Mouse (Mus musculus): ENCODE data around the gene Zfp628.
A peak's percentile ranks its signal among the peaks of the same experiment; 100 is the strongest.

Gene Zfp628

DNA sequence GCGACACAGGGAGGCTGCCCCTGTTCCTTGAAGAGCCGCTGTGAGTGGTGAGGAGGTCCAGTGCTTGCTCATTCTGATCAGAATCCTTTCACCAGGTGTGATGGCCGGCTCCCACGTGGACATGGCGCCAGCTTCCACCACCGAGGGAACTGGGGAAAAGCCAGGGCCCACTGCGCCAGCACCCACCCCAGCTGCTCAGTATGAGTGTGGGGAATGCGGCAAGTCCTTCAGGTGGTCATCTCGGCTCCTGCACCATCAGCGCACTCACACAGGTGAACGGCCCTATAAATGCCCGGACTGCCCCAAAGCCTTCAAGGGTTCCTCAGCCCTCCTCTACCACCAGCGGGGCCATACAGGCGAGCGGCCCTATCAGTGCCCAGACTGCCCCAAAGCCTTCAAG is 3.7 kb downstream of the Zfp628 start:
- no peak for DNase-seq (ENCODE audit: low spot score)

DNA sequence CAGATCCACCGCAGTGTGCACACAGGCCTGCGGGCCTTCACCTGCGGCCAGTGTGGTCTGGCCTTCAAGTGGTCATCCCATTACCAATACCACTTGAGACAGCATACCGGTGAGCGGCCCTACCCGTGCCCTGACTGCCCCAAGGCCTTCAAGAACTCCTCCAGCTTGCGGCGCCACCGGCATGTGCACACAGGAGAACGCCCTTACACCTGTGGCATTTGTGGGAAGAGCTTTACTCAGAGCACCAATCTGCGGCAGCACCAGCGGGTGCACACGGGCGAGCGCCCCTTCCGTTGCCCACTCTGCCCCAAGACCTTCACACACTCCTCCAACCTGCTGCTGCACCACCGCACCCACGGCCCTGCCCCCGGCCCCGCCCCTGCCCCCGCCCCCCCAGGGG is 4.1 kb downstream of the Zfp628 start:
- no peak for DNase-seq (ENCODE audit: low spot score)

DNA sequence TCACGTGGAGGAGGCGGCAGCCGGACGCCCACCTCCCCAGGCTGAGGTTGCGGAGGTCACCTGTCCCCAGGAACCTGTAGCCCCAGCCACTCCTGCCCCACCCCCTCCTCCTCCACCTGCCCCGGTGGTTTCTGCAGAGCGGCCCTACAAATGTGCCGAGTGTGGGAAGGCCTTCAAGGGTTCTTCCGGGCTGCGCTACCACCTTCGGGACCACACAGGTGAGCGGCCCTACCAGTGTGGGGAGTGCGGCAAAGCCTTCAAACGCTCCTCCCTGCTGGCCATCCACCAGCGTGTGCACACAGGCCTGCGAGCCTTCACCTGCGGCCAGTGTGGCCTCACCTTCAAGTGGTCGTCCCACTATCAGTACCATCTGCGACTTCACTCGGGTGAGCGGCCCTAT is 5.0 kb downstream of the Zfp628 start:
- DNase-seq (ENCODE audit: low spot score): no peak

DNA sequence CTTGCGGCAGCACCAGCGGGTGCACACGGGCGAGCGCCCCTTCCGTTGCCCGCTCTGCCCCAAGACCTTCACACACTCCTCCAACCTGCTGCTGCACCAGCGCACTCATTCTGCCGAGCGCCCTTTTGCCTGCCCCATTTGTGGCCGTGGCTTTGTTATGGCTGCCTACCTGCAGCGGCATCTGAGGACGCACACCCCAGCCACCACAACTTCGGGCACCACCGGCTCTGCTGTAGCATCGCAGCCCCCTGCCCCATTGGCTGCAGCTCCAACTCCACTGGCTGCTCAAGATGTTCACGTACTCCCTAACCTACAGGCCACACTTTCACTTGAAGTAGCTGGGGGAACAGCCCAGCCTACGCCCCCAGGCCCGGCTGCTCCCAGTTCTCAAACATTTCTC is 5.5 kb downstream of the Zfp628 start:
- no peak for DNase-seq (ENCODE audit: low spot score)

DNA sequence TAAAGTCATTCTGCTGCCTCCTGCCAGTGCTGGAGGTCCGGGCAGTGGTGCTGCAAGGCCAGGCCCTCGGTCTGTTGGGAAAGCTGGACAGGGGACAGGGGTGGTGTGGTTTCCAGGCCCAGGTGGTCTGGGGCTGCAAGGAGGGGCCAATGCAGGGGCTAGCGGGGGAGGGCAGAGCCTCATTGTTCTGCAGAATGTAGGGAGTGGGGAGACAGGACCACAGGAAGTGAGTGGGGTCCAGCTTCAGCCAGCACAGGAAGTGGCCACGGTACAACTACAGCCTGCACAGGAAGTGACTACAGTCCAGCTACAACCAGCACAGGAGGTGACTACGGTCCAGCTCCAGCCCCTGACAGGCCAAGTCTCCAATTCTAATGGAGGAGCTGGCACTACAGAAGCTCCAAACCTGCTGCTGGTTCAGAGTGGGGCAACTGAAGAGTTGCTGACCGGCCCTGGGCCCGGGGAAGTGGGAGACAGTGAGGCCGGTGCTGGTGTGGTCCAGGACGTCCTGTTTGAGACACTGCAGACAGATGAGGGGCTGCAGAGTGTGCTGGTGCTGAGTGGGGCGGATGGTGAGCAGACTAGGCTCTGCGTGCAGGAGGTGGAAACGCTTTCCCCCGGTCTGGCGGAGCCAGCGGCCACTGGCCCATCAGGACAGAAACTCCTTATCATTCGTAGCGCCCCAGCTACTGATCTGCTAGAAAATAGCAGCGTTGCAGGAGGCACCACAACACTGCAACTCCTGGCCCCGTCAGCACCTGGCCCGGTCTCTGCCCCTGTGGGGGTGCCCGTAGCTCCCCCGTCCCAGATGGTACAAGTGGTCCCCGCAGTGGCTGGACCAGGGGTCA is 6.2 kb downstream of the Zfp628 start:
- DNase-seq (ENCODE audit: low spot score): no peak

DNA sequence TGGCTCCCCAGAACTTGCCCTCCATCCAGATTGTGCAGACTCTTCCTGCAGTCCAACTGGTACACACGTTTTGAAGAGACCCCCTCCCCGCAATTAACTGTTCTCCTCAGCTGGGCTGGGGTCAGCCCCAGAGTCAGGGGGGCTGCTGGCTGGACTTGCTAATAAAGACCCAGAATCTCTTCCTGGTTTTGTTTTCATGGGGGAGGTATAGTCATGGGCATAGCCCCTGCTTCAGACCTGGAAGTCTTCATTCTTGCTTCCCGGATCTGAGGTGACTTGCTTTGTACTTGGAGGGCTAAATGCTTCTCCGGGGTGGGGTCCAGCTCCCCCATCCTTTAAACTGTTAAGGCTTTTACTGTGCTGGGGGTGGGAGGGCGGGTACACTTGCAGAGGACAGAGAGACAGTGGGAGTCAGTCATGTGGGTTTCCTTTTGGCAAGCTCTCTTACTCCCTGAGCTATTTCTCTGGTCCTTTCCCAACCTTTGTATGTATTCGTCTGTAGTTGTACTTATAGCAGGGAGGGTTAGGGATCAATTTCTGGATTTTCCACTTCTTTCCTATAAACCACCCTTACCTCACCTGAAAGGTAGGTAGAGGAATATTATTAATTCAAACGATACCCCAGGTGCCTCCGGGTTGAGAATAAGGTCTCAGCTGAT is 6.9 kb downstream of the Zfp628 start, which contains the start of gene Nat14:
TSS of gene Nat14 (plus strand) at position 205 of the 659 bp plus-strand sequence.
- no peak for DNase-seq (ENCODE audit: low spot score)

DNA sequence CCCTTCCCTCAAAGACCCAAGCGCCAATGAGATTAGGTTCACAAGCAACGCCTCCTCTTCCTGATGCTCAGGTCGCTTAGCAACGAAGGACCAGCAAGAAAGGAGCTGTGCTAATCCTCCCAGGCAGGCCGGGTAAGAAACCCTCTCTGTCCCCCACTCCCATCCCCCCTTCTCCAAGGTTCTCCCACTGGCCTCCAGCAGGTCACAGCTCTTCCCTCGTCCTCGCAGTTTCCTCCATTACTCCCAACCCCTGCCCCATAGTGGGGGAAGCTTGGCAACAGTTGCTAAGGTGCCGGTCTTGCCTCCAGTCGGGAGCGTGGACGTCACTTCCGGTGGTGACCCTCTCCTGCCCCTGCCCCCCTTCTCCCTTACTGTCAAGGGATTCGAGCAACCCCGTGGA is 7.5 kb downstream of the Zfp628 start:
- DNase-seq (ENCODE audit: low spot score): no peak

DNA sequence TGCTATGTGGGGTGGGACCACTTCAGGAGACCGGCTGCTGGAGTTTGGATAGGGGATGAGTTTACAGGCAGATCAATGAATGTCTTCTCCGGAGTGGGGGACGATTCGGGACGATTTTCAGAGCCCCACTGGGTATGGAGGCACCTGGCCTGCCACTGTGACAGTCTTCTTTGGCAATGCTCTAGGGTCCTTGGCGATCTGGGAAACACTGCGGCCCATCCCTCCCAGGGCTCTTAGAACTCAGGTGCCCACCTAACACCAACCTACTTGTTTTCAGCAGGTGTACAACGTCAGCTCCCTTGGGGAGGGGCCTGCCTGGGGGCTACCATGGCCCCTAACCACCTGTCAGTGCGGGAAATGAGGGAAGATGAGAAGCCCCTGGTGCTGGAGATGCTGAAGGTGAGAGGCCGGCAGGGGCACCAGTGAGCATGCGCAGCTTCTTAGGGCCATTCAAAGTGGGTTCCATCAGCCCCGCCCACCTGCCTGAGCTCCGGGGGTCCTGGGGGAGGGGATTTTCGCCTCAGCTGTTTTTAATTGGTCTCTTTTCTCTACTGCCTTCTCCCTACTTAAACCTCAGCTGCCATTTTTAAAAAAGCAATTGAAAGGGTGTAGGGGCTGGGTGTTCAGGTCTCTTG is 8.0 kb downstream of the Zfp628 start:
- no peak for DNase-seq (ENCODE audit: low spot score)

DNA sequence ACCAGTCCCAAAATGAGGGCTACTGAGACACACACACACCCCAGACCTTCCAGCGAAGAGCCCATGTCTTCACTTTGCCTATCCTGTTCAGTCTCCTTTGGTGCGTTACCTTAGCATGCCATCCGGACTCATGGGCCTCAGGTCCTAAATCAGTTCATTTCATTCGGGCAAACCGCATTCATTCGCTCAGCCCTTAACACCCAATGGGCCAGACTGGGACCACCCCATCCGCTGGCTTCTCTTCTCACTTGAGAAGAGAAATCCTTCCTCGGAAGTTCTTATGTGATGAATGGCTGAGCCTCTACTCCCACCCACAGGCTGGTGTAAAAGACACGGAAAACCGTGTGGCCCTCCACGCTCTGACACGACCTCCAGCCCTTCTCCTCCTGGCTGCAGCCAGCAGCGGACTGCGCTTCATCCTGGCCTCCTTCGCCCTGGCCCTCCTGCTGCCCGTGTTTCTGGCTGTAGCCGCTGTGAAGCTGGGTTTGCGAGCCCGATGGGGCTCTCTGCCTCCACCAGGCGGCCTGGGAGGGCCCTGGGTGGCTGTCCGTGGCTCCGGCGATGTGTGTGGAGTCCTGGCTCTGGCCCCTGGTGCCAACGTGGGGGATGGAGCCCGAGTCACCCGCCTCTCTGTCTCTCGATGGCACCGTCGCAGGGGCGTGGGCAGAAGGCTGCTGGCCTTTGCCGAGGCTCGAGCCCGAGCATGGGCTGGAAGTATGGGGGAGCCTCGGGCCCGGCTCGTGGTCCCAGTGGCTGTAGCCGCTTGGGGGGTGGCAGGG is 8.8 kb downstream of the Zfp628 start:
- DNase-seq (ENCODE audit: low spot score): no peak

DNA sequence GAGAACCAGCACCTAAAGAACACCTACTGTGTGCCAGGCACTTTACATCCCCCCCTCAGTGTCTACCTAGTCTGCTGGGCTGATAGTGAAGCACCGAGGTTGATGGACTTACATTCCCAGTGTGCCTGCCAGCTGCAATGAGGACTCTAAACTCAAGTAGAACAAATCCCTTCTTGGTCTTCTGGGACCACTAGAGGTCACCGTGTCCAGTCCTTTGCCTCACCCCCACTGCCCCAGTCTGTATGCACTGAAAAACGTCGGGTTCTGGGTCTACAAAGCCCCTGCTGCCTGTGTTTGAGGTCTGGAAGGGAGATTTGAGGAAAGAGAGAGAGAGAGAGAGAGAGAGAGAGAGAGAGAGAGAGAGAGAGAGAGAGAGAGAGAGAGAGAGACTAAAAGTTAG is 9.5 kb downstream of the Zfp628 start:
- no peak for DNase-seq (ENCODE audit: low spot score)

DNA sequence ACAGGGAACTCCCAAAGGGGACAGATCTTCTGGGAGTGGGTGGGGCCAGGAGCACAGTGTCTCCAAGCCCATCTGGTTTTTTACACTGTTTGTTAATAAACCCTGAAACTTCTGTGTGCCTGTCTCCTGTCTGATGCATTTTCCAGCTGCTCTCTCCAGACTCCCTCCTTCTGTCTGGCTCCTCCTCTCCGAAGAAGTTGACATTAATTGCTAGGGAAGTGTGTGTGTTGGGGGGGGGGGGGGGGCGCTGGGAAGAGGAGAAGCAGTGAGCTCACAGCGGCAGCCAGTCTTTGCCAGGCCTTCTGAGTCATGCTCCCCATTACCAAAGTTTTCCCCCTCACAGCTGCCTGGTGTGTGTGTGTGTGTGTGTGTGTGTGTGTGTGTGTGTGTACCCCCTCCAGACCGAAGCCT is 9.9 kb downstream of the Zfp628 start:
- no peak for DNase-seq (ENCODE audit: low spot score)

DNA sequence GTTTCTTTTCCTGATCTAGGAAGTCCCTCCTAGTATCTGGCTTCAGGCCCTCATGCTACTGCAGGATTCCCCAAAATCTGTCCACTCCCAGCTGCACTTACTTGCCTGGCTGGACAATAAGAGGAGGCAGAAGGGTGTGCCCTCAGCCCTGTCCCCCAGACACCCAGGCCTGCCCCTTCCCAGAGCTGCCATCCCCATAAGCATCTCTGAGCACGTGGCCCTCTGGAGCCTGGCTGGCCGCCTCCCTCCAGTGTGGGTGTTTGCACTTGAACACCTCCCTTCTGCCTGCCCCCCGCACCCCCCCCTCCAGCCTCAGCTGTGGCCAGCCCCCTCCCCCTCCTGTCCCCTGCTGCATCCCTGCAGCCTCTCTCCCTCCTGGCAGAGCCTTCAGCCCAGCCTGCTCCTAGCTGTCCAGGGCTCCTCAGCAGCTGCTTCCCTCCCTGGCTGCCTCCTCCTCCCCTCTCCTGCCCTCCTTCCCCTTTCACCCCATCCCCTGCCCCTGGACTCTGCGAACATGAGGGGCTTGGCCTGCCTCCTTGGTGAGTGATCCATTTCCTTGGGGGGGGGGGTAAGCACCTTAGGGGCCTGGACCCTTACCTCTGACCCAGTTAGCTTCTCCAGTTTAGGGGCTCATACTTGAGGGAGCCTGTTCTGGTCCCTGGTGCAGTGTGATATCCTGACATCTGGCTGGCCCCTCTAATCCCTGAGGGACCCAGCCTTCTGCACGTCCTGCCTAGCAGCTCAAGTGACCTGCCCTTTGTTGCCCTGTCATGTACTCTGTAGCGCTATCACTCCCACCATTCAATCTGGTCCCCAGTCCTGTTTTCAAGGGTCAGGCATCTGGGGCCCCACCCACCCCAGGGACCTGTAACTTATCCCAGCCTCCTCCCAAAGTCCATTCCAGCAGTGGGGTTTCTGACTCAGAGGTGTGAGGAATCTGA is 10.7 kb downstream of the Zfp628 start, which contains the start of gene Ssc5d:
TSS of gene Ssc5d (plus strand) at position 345 of the 941 bp plus-strand sequence.
- no peak for DNase-seq (ENCODE audit: low spot score)

DNA sequence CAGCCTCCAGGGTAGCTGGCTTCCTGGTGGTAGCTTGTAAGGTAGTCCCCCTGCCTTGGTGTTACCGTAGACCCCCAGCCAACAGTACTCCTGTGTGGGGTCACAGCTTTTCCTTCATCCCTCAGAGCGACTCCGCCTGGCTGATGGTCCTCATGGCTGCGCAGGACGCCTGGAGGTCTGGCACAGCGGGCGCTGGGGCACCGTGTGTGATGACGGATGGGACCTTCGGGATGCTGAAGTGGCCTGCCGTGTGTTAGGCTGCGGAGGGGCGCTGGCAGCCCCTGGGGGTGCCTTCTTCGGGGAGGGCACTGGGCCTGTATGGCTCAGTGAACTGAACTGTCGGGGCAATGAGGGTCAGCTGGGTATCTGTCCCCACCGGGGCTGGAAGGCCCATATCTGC is 11.8 kb downstream of the Zfp628 start:
- DNase-seq (ENCODE audit: low spot score): no peak

DNA sequence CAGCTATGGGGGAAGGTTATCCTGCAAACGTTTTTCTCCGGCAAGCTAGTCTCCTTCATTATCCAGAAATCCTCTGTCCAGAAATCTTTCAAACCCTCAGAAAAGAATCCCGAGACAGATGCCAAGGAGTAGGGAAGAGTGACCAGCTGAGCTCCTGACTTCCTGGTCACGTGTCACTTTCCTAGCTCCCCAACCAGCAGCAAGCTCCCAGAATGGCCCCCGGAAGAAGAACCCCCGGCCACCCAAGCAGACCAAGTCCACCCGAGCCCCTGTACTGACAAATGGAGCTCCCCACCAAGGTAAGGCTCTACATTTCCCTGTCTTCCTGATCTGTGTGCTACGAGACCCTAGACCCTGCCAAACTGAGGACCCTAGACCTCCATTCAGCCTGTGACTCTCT is 12.7 kb downstream of the Zfp628 start:
- DNase-seq (ENCODE audit: low spot score): no peak

DNA sequence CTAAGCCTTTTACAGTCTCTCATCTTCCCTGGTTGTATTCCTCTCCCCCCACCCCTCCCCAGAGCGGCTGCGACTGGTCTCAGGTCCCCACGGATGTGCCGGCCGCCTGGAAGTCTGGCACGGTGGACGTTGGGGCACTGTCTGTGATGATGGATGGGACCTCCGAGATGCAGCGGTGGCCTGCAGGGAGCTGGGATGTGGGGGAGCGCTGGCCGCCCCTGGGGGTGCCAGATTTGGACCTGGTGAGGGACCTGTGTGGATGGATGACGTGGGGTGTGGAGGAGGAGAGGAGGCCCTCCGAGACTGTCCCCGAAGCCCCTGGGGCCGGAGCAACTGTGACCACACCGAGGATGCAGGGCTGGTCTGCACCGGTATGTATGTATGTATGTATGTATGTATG is 13.3 kb downstream of the Zfp628 start:
- DNase-seq (ENCODE audit: low spot score): no peak

DNA sequence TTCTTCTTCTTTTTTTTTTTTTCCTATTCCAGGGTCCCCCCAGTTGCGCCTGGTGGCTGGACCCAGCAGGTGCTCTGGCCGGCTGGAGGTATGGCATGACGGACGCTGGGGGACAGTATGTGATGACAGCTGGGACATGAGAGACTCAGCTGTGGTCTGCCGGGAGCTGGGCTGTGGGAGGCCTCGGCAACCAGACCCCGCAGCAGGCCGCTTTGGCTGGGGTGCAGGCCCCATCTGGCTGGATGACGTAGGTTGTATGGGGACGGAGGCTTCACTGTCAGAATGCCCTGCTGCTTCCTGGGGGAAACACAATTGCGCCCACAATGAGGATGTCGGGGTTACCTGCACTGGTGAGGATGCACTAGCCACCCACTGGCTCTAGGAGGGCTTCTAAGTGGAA is 18.1 kb downstream of the Zfp628 start:
- DNase-seq (ENCODE audit: low spot score): no peak

DNA sequence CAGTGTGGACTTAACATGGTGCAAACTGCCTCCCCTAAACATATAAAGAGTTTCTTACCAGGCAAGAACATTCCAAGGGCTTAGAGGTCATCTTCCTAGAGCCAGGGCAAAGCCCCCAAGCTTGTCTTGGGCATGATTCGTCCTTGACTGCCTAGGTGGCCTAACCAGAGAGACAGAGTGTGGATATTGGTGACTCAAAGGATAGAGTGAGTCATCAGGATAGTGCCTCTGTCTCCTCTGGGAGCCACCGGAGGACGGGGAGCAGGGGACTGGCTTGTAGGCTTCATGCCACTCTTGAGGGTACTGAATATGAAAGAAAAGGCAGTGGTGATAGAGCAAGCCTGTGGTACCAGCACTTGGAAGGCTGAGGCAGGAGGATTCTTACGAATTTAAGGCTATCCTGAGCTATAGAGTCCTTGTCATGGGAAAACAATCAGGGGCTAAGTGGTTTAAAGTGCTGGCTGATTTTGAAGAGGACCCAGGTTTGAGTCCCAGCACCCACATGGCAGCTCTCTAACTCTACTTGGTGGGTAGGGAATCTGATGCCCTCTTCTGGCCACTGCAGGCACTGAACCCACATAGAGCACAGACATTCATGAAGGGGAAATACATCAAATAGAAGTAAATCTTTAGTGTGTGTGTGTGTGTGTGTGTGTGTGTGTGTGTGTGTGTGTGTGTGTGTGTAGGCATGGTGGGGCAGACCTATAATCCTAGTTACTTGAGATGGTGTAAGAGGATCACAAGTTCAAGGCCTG is 19.3 kb downstream of the Zfp628 start:
- DNase-seq (ENCODE audit: low spot score): no peak

DNA sequence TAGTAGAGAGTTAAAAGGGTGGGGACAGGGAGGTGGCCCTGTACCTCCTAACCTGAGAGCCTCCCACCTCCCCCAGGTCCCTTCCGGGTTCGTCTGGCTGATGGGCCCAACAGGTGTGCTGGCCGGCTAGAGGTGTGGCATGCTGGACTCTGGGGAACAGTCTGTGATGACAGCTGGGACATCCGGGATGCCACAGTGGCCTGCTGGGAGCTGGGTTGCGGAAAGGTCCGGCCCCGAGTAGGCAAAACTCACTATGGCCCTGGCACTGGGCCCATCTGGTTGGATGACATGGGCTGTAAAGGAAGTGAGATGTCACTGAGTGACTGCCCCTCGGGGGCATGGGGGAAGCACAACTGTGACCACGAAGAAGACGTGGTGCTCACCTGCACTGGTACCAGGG is 21.8 kb downstream of the Zfp628 start:
- DNase-seq (ENCODE audit: low spot score): no peak

DNA sequence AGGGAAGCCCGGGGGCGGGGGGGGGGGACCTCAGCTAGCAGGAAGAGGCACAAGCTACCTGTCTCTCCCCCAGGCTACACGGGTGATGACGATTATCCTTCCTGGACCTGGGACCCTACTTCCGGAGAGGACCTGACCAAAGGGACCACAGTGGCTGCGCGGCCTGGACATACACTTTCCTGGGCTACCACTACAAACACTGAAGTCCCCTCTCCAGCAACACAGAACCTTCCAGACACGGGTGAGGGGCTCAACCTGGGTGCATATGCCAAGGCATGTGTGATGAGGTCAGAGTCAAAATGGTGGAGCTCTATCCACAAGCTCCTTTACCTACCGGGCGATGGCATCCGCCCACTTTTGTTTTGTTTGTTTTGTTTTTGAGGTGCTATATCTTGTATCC is 22.4 kb downstream of the Zfp628 start:
- no peak for DNase-seq (ENCODE audit: low spot score)

DNA sequence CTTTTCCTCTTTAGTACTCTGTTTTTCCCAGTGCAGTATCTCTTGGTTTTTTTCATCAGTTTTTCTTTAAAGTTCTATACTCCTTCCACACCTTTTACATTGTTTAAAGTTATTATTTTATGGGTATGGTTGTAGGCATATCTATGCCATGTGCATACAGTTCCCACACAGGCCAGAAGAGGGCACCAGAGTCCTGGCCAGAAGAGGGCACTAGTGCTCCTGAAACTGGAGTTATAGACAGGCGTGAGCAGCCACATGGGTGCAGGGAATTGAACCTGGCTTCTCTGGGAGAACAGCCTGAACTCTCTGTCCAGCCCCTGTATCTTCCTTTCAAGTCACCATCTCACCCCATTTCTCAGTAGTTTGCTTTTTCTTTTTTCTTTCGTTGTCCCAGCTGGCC is 23.4 kb downstream of the Zfp628 start:
- peak; percentile 49 for DNase-seq (ENCODE audit: low spot score)

Data from spleen, adult 12 weeks (tissue).